7 mouse cellular contexts compared by ENCODE assay signal in the genomic region with DNA sequence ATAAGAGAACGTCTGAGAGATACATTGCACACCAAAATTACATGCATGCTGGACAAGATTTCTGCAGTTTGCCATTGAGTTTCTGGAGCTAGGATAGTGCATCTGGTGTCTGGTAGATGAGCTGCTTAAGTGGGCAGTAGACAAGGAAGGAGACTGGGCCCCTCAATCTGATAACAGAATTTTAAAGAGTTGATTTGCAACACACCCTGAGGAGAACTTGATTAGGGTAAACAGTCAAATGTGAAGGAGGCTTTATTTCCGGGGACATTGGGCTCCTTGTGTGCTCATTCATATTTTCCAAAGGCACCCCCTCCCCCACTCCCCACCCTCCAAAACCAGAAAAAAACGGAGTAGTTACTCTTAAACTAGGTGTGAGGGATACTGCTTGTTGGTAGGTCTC. TPM values are rescaled to one million over a fixed set of nuclear protein-coding genes. Genes with fewer than 3 reads are reported as not detected.
A peak's percentile ranks its signal among the peaks of the same experiment; 100 is the strongest.
DNase-seq lines count a peak whose midpoint lies in the region; ATAC-seq and TF ChIP-seq lines count a peak whose summit lies in the region.

No protein-coding gene starts in this region.

- no peaks in the 10 kb centered on the region; the same call in 1 of the 2 replicates for H3K4me1 ChIP-seq in liver, adult 2 months (ENCODE audit: control insufficient read depth, insufficient read depth, low read length)
- peaks cover 9% of the 10 kb centered on the region for H3K4me1 ChIP-seq in embryonic fibroblast, embryonic 13.5 days (ENCODE audit: control insufficient read depth, insufficient read depth, low read length)
- peaks cover 8% of the 10 kb centered on the region; the same call in 1 of the 2 replicates for H3K4me1 ChIP-seq in intestine, postnatal 0 days (replicated peaks; ENCODE audit: control insufficient read depth, insufficient read depth, low read length)
- peaks cover 18% of the 10 kb centered on the region for H3K4me1 ChIP-seq in neural tube, embryonic 14.5 days (ENCODE audit: control insufficient read depth, insufficient read depth, low read length)

- H3K27me3 ChIP-seq in liver, adult 2 months (ENCODE audit: control insufficient read depth, insufficient read depth, low read length): peaks cover 2% of the 10 kb centered on the region; the same call in 1 of the 2 replicates
- no peaks in the 10 kb centered on the region for H3K27me3 ChIP-seq in intestine, postnatal 0 days (replicated peaks; ENCODE audit: control insufficient read depth, insufficient read depth, low read length)
- H3K27me3 ChIP-seq in neural tube, embryonic 14.5 days (ENCODE audit: control insufficient read depth, insufficient read depth, low read length): peaks cover 3% of the 10 kb centered on the region; the same call in 1 of the 2 replicates

- peak overlapping the region; percentile 87 for H3K4me2 ChIP-seq in intestine, postnatal 0 days (replicated peaks; ENCODE audit: low read depth)
- H3K4me2 ChIP-seq in neural tube, embryonic 14.5 days (ENCODE audit: low read depth, low read length): peak overlapping the region; percentile 81

- peaks cover 11% of the 10 kb centered on the region for H3K79me2 ChIP-seq in liver, adult 2 months (ENCODE audit: control insufficient read depth, insufficient read depth, low read length)

- no peak overlapping the region for H3K9ac ChIP-seq in liver, adult 2 months (ENCODE audit: low read depth, low read length)
- no peak overlapping the region for H3K9ac ChIP-seq in intestine, postnatal 0 days (ENCODE audit: low read depth, low read length)
- no peak overlapping the region for H3K9ac ChIP-seq in neural tube, embryonic 14.5 days (replicated peaks; ENCODE audit: low read depth, low read length)

- 68% methylated on average over 3 of the region's 3 CpGs for WGBS in liver, adult 2 months
- WGBS in intestine, postnatal 0 days: 30% methylated on average over 3 of the region's 3 CpGs
- WGBS in neural tube, embryonic 14.5 days: 67% methylated on average over 3 of the region's 3 CpGs

- peak overlapping the region; percentile 28; the same call in 1 of the 2 replicates for H3K4me3 ChIP-seq in liver, adult 2 months (ENCODE audit: insufficient read depth, low read depth, low read length)
- peak overlapping the region; percentile 82; the same call in 1 of the 2 replicates for H3K4me3 ChIP-seq in embryonic fibroblast, embryonic 13.5 days (ENCODE audit: insufficient read depth, low read length)
- no peak overlapping the region; the same call in 1 of the 2 replicates for H3K4me3 ChIP-seq in intestine, postnatal 0 days (ENCODE audit: low read depth, low read length)
- H3K4me3 ChIP-seq in neural tube, embryonic 14.5 days (ENCODE audit: low read depth, low read length): peak overlapping the region; percentile 97

- ATAC-seq in intestine, postnatal 0 days: no peak
- ATAC-seq in neural tube, embryonic 14.5 days (ENCODE audit: low read depth): no peak

- no peaks in the 10 kb centered on the region for H3K9me3 ChIP-seq in intestine, postnatal 0 days (ENCODE audit: control insufficient read depth)
- H3K9me3 ChIP-seq in neural tube, embryonic 14.5 days (ENCODE audit: control insufficient read depth, low read length): no peaks in the 10 kb centered on the region

- H3K36me3 ChIP-seq in liver, adult 2 months (ENCODE audit: control insufficient read depth, insufficient read depth, low read length): no peaks in the 10 kb centered on the region
- no peaks in the 10 kb centered on the region for H3K36me3 ChIP-seq in intestine, postnatal 0 days (ENCODE audit: control insufficient read depth, insufficient read depth)
- no peaks in the 10 kb centered on the region for H3K36me3 ChIP-seq in neural tube, embryonic 14.5 days (ENCODE audit: control insufficient read depth, insufficient read depth, low read length)

- DNase-seq in liver, adult 2 months (ENCODE audit: extremely low read depth, low read depth, low spot score): no peak
- no peak for DNase-seq in liver
- no peak for DNase-seq in Muller cell, postnatal 12 days (ENCODE audit: inconsistent ontology term)
- DNase-seq in spleen, postnatal 10 days (ENCODE audit: low spot score in 2 of 2): no peak

- TF ChIP-seq CTCF in liver, adult 2 months (IDR thresholded peaks at IDR 0.05; ENCODE audit: low read depth, low read length): no peak
- TF ChIP-seq CTCF in embryonic fibroblast, embryonic 13.5 days (IDR thresholded peaks at IDR 0.05; ENCODE audit: borderline replicate concordance, insufficient read depth, low read length): no peak
- TF ChIP-seq CTCF in intestine, postnatal 0 days (IDR thresholded peaks at IDR 0.05; ENCODE audit: low read depth): no peak

- TF ChIP-seq POLR2A in liver, adult 2 months (IDR thresholded peaks at IDR 0.05; ENCODE audit: extremely low read depth, insufficient read depth, low read length): no peak
- no peak for TF ChIP-seq POLR2A in embryonic fibroblast, embryonic 13.5 days (IDR thresholded peaks at IDR 0.05; ENCODE audit: low read depth, low read length)

- no peak overlapping the region for H3K27ac ChIP-seq in liver, adult 2 months (replicated peaks; ENCODE audit: insufficient read depth, low read depth, low read length)
- no peak overlapping the region for H3K27ac ChIP-seq in embryonic fibroblast, embryonic 13.5 days (ENCODE audit: insufficient read depth, low read length)
- no peak overlapping the region for H3K27ac ChIP-seq in intestine, postnatal 0 days (ENCODE audit: low read depth, low read length)
- H3K27ac ChIP-seq in neural tube, embryonic 14.5 days (ENCODE audit: low read depth, low read length): no peak overlapping the region

RNA-seq across cellular contexts. Expression of gene Fam117b, which starts 2.0 kb away (rescaled TPM):
- total RNA-seq in liver, adult 2 months (2014; rRNA removed): 3.7 and 3.9 TPM in 2 replicates
- polyA plus RNA-seq in liver, adult 2 months (2012; rRNA removed): 1.4 and 2.0 TPM in 2 replicates
- polyA plus RNA-seq in embryonic fibroblast, embryonic 13.5 days (2011; ENCODE audit: insufficient read length, low read depth, missing spikeins): 21.0 and 22.3 TPM in 2 replicates
- 3.6 and 3.7 TPM in 2 replicates for polyA plus RNA-seq in intestine, postnatal 0 days (2015; fragmentation: Nextera tagmentation; extraction: Ambion mirVana)
- 54.7 and 59.5 TPM in 2 replicates for polyA plus RNA-seq in neural tube, embryonic 14.5 days (2014; fragmentation: Nextera tagmentation; extraction: Ambion mirVana)
